Mouse (Mus musculus): ENCODE data around the gene Rps6kb1.

DNA sequence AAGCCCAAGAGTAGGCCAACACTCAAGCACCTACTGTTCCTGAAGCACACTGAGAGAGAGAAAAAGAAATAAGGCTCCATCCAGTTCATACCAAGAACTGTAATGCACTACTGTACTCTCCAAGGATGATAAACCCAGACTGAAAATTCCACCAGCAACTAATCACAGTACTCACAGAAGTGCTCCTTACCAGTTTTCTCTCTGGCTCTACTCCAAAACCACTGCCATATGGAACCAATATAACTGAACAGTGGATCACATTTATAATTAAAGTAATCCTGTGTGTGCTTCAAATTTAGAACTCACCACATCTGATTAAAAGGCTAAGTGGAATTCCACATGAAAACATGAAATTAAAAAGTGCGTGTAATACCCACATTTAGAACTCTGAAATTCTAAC lies 1.8 kb downstream of the Rps6kb1 start:
- TF ChIP-seq POLR2A (IDR thresholded peaks at IDR 0.05; ENCODE audit: extremely low read depth, insufficient read depth, low read length): no peak
- TF ChIP-seq CTCF (IDR thresholded peaks at IDR 0.05; ENCODE audit: extremely low read depth, insufficient read depth, low read length): no peak

Data from cortical plate, adult 2 months (tissue).